Mouse (Mus musculus): ENCODE data around the gene Cyp27b1.

DNA sequence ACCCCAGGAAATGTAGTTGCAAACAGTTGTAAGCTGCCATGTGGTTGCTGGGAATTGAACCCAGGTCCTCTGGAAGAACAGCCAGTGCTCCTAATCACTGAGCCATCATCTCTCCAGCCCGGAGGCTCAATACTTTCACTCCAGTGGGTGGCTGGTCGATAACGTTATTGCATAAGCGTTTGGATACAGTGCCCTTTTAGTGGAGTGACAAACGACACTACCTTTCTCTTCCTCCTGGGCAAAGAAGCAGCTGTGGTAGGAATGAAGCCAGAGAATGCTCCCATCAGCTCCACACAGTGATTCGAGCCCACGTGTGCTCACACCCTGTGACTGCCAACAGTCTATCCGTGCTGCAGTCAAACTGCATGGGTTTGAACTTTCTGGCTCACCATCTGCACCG, 23.2 kb downstream of the Cyp27b1 start:
- no peak for TF ChIP-seq GATA2 (IDR thresholded peaks at IDR 0.05; ENCODE audit: borderline replicate concordance, low read depth, low read length)
- TF ChIP-seq CTCF (IDR thresholded peaks at IDR 0.05; ENCODE audit: low read depth, low read length) = no peak
- no peak for TF ChIP-seq GATA1 (IDR thresholded peaks at IDR 0.05; ENCODE audit: borderline replicate concordance, low read length)
- TF ChIP-seq TAL1 (conservative IDR thresholded peaks at IDR 0.05; ENCODE audit: low read depth, low read length) = no peak
- TF ChIP-seq POLR2AphosphoS5 (IDR thresholded peaks at IDR 0.05; ENCODE audit: insufficient replicate concordance, low read depth, low read length) = no peak

Data from G1E (cell line).